Mouse (Mus musculus) intestine, embryonic 15.5 days (tissue): ENCODE data around the gene Rnf11. TPM values are rescaled to one million over a fixed set of nuclear protein-coding genes. Genes with fewer than 3 reads are reported as not detected.

Experiments
- ATAC-seq: fragments of 200-750 bp; cut with Nextera tagmentation; 2 replicates; pipeline ENCODE4 v1.8.0; 2017; ENCODE audit warnings: moderate TSS enrichment, moderate library complexity
- H3K27ac ChIP-seq: fragments of 300-500 bp; sonication (generic); 2 replicates; pipeline ENCODE4 v1.5.1; 2015; ENCODE audit warnings: mild to moderate bottlenecking, inconsistent platforms
- H3K27me3 ChIP-seq: fragments of 300-500 bp; sonication (generic); replicated peaks from 2 replicates; pipeline ENCODE4 v1.6.1; 2015; ENCODE audit warnings: inconsistent platforms
- H3K36me3 ChIP-seq: fragments of 300-500 bp; sonication (generic); 2 replicates; pipeline ENCODE4 v1.6.1; 2015; ENCODE audit warnings: inconsistent platforms
- H3K4me1 ChIP-seq: fragments of 300-500 bp; sonication (generic); replicated peaks from 2 replicates; pipeline ENCODE4 v1.6.1; 2015; ENCODE audit warnings: inconsistent platforms
- H3K4me2 ChIP-seq: fragments of 300-500 bp; sonication (generic); replicated peaks from 2 replicates; pipeline ENCODE4 v1.6.1; 2015; ENCODE audit warnings: mild to moderate bottlenecking, inconsistent platforms
- H3K4me3 ChIP-seq: fragments of 300-500 bp; sonication (generic); replicated peaks from 2 replicates; pipeline ENCODE4 v1.5.1; 2015; ENCODE audit warnings: inconsistent platforms
- H3K9ac ChIP-seq: fragments of 300-500 bp; sonication (generic); 2 replicates; pipeline ENCODE4 v1.6.1; 2015; ENCODE audit warnings: inconsistent platforms
- H3K9me3 ChIP-seq: fragments of 300-500 bp; sonication (generic); 2 replicates; pipeline ENCODE4 v1.6.1; 2016; ENCODE audit warnings: inconsistent platforms
- WGBS: fragments of 180-500 bp; shearing (Covaris S2); methylation state at CpG from one replicate; pipeline ENCODE4 v1.1.7; 2015; 5-methylcytosine and 5-hydroxymethylcytosine counted together
- polyA plus RNA-seq: library from polyadenylated mRNA; unstranded; fragments of >200 nt; fragmentation: Nextera tagmentation; extraction: Ambion mirVana; gene quantifications from 2 replicates; pipeline ENCODE4 v1.2.1, GENCODE M21; 2015

Rnf11 gene
- 30.5 and 32.0 TPM in 2 replicates for polyA plus RNA-seq

DNA sequence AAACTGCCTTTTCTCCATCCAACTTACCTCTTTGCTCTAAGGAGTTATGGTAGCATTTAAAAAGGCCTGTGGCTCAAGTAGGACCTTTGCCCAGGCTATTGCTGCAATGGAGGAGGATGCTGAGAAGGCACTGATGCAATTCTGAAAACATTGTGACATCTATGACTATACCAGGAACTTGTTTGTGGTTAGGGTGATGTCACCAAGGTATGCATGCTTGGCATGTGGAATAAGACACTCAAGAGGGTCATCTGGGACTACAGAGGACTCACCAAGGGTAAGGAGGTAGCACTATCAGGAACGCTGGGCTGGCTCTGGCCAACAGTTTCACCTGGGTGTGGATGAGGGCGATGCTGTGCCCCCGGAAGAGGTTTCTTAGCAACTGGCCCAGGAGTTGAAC, at the start of gene Rnf11:
Gene Rnf11, minus strand, starts transcription at position 108 of the 400 bp plus-strand sequence.
- H3K4me2 ChIP-seq: no peak within 1 kb of the TSS
- no peaks in the 10 kb centered on the region for H3K36me3 ChIP-seq
- no peak within 1 kb of the TSS for H3K9ac ChIP-seq
- H3K4me1 ChIP-seq: no peaks in the 10 kb centered on the region
- no peak within 1 kb of the TSS for H3K4me3 ChIP-seq
- no peaks in the 10 kb centered on the region for H3K27me3 ChIP-seq
- H3K9me3 ChIP-seq: no peaks in the 10 kb centered on the region
- WGBS: 83% methylated on average over 3 of the region's 3 CpGs
- no peak within 1 kb of the TSS for H3K27ac ChIP-seq
- ATAC-seq: no peak

DNA sequence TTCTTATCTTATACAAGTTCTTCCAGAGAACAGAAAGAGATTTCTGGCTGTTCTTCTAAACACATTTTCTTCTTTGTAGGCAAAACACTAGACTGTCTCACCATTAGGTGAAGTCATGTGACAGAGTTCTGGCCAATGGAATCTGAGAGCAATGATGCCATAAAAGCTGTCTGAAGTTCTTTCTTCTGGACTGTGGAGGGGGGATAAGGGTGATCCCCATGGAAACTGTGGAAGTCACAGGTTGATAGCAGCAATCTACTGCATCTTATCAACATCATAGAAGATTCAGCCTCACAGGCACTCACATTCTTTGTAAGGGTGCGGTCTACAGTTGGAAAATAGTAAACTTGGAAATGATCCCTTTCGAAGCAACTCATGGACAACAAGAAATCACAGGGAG, 46.6 kb upstream of the Rnf11 start, which contains the start of gene 4930522H14Rik:
Gene 4930522H14Rik, minus strand, starts transcription at position 187 of the 400 bp plus-strand sequence.
- Histone ChIP-seq H3K4me3 (no peak within 1 kb of the TSS), H3K27ac (no peak within 1 kb of the TSS), H3K9ac (no peak within 1 kb of the TSS), H3K9me3 (no peaks in the 10 kb centered on the region), H3K36me3 (no peaks in the 10 kb centered on the region), H3K4me2 (no peak within 1 kb of the TSS), H3K27me3 (no peaks in the 10 kb centered on the region), H3K4me1 (no peaks in the 10 kb centered on the region)
- no peak for ATAC-seq
- 88% methylated on average over 2 of the region's 2 CpGs for WGBS

DNA sequence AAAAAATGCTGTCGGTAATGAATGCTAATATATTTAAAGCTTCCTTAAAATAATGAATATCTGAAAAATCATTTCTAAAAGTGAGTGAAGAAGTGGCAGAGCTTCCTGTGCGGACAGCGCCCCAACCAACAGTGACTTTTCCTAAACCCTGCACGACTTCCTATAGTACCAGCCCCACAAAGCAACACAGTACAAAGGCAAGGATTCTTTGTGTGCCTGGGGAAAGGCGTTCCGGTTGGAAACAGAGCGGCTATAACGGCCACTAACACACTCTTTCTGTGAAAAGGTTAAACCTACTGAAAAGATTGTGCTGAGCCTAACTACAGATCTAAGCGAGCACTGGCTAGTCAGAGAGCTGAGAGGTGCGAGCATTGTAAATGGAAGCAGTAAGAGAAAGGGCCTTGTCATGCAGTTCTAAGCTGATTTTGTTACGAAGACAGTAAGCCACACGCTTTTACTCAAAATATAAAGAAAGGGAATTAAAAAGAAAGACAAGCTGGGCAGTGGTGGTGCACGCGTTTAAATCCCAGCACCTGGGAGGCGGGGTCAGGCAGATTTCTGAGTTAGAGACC, 45.8 kb upstream of the Rnf11 start:
- Histone ChIP-seq H3K4me1 (no peaks in the 10 kb centered on the region), H3K9ac (no peak overlapping the region), H3K36me3 (no peaks in the 10 kb centered on the region), H3K4me2 (no peak overlapping the region), H3K4me3 (no peak overlapping the region), H3K27ac (no peak overlapping the region), H3K9me3 (no peaks in the 10 kb centered on the region), H3K27me3 (no peaks in the 10 kb centered on the region)
- ATAC-seq: no peak
- WGBS: 79% methylated on average over 15 of the region's 15 CpGs

GRCm38 (mm10) chr4:109504885-109505284, 20.4 kb upstream of the Rnf11 start:
- no peak for ATAC-seq
- H3K9ac ChIP-seq: no peak overlapping the region
- H3K4me1 ChIP-seq: no peaks in the 10 kb centered on the region
- H3K9me3 ChIP-seq: no peaks in the 10 kb centered on the region
- no peak overlapping the region for H3K27ac ChIP-seq
- no peaks in the 10 kb centered on the region for H3K36me3 ChIP-seq
- H3K4me3 ChIP-seq: no peak overlapping the region
- no peak overlapping the region for H3K4me2 ChIP-seq
- H3K27me3 ChIP-seq: no peaks in the 10 kb centered on the region
- WGBS: 8% methylated on average over 5 of the region's 5 CpGs

GRCm38 (mm10) chr4:109498476-109498875, 13.9 kb upstream of the Rnf11 start:
- H3K4me1 ChIP-seq: no peaks in the 10 kb centered on the region
- no peak for ATAC-seq
- no peaks in the 10 kb centered on the region for H3K36me3 ChIP-seq
- no peak overlapping the region for H3K4me3 ChIP-seq
- WGBS: 64% methylated on average over 11 of the region's 11 CpGs
- no peak overlapping the region for H3K9ac ChIP-seq
- no peak overlapping the region for H3K27ac ChIP-seq
- H3K4me2 ChIP-seq: no peak overlapping the region
- H3K27me3 ChIP-seq: no peaks in the 10 kb centered on the region
- H3K9me3 ChIP-seq: no peaks in the 10 kb centered on the region

GRCm38 (mm10) chr4:109493581-109493980, 9.1 kb upstream of the Rnf11 start:
- H3K9me3 ChIP-seq: no peaks in the 10 kb centered on the region
- H3K36me3 ChIP-seq: no peaks in the 10 kb centered on the region
- no peak overlapping the region for H3K9ac ChIP-seq
- H3K27ac ChIP-seq: no peak overlapping the region
- H3K4me3 ChIP-seq: no peak overlapping the region
- no peak for ATAC-seq
- no peaks in the 10 kb centered on the region for H3K4me1 ChIP-seq
- no peaks in the 10 kb centered on the region for H3K27me3 ChIP-seq
- H3K4me2 ChIP-seq: no peak overlapping the region

GRCm38 (mm10) chr4:109488812-109489211, 4.3 kb upstream of the Rnf11 start:
- Histone ChIP-seq H3K27ac (no peak overlapping the region), H3K36me3 (no peaks in the 10 kb centered on the region), H3K4me1 (no peaks in the 10 kb centered on the region), H3K4me3 (no peak overlapping the region), H3K27me3 (no peaks in the 10 kb centered on the region), H3K4me2 (no peak overlapping the region), H3K9ac (no peak overlapping the region), H3K9me3 (no peaks in the 10 kb centered on the region)
- ATAC-seq: no peak
- WGBS: 42% methylated on average over 1 of the region's 1 CpGs

DNA sequence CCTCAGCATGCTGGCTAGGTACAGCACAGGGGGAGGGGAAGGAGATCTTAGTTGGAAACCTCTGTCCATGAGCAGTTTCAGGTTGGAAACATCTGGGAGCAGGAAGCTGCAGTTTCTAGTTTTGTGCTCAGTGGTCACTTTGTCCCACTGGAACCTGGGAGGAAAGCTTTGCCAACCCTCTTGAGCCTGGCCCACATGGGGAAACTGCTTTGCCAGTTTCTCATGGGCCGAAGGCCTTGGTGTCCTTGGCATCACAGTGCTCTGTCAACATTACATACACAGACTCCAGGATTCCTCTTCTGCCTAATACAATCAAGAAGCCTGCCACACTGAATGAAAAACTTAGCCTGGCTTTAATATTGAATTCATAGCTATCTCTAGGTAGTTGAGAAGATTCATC, 1.8 kb downstream of the Rnf11 start:
- Histone ChIP-seq H3K27me3 (no peaks in the 10 kb centered on the region), H3K36me3 (no peaks in the 10 kb centered on the region), H3K4me3 (no peak overlapping the region), H3K9me3 (no peaks in the 10 kb centered on the region), H3K4me2 (no peak overlapping the region), H3K27ac (no peak overlapping the region), H3K9ac (no peak overlapping the region), H3K4me1 (no peaks in the 10 kb centered on the region)
- WGBS: 86% methylated on average over 1 of the region's 1 CpGs
- no peak for ATAC-seq

DNA sequence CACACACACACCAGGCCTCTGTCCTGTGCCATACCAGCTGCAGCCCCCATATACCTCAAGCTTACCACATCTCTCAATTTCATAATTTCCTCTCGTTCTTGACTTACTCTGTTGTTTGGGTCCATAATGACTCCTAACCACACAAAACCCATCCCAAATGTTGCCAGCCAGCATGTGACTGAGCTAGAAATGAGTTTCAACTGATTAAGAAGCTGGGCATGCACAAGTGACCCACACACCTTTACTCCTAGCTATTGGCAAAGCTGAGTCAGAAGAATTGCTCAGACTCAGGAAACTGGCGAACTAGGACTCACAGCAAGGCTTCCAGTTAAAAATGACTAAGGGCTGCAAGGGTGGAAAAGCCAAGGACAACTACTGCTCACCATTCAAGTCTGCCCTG, 3.1 kb downstream of the Rnf11 start:
- Histone ChIP-seq H3K4me1 (no peaks in the 10 kb centered on the region), H3K27me3 (no peaks in the 10 kb centered on the region), H3K4me2 (no peak overlapping the region), H3K36me3 (no peaks in the 10 kb centered on the region), H3K27ac (no peak overlapping the region), H3K9ac (no peak overlapping the region), H3K9me3 (no peaks in the 10 kb centered on the region), H3K4me3 (no peak overlapping the region)
- ATAC-seq: no peak
- WGBS: 88% methylated on average over 2 of the region's 2 CpGs

- H3K9me3 ChIP-seq: no peaks in the 10 kb centered on the region
- no peak for ATAC-seq
- H3K4me3 ChIP-seq: no peak overlapping the region
- 86% methylated on average over 3 of the region's 3 CpGs for WGBS
- no peak overlapping the region for H3K27ac ChIP-seq
- peaks cover 3% of the 10 kb centered on the region; the same call in 1 of the 2 replicates for H3K4me1 ChIP-seq
- no peak overlapping the region for H3K9ac ChIP-seq
- H3K27me3 ChIP-seq: no peaks in the 10 kb centered on the region
- no peaks in the 10 kb centered on the region for H3K36me3 ChIP-seq
- no peak overlapping the region for H3K4me2 ChIP-seq
These were observed 7.1 kb downstream of the Rnf11 start for GRCm38 (mm10) chr4:109477454-109477853.

GRCm38 (mm10) chr4:109476554-109477014, 7.9 kb downstream of the Rnf11 start:
- Histone ChIP-seq H3K4me1 (peaks cover 3% of the 10 kb centered on the region; the same call in 1 of the 2 replicates), H3K27ac (peak overlapping the region; percentile 93), H3K4me3 (peak overlapping the region; percentile 90), H3K36me3 (no peaks in the 10 kb centered on the region), H3K9ac (peak overlapping the region; percentile 96), H3K4me2 (peak overlapping the region; percentile 71), H3K27me3 (no peaks in the 10 kb centered on the region), H3K9me3 (no peaks in the 10 kb centered on the region)
- peak; percentile 99 for ATAC-seq
- WGBS: under 1% methylated on average over 38 of the region's 39 CpGs

DNA sequence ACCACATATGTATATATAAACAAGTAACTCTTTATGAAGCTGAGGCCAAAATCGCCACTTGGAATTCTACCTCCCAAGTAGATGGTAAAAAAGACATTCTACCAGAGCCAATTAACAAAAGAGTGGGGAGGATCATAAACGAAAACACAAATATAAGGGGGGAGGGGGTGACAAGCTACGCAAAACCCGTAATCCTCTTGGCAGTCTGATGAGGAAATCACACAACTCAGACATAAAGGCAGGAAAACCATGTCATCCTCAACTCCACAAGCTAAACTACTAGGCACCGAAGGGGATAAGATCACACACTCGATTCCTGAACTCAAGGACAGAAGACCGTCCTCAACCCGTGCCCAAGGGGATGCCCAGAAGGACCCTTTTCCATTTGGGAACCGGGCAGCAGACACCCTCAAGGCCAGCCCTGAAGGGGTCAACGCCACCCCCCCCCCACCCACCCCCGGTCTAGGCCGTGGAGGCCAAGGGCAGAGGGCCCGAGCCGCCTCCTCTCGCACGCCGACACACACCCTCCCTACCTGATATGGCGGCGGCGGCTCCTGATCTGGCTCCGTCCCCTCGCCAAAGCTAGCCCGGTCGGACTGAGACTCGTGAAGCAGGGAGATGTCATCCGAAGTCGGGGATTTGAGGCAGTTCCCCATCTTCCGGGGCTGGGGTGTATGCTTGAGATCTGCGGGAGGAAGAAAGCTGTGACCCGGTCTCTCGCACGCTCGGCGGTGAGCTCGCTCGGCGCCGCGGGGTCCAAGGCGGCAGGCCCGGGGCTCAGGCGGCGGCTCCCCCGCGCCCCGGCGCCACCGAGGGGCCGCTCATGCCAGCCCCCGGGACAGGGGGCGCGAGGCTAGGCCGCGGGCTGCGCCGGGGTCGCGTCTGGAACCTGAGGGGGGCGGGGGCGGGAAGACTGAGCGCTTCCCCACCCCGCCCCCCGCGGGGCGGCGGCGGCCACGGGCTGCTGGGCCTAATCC, 8.7 kb downstream of the Rnf11 start:
- ATAC-seq: peak; percentile 81
- WGBS: under 1% methylated on average over 56 of the region's 68 CpGs

More for the DNA sequence above, 8.7 kb downstream of the Rnf11 start:
- peak overlapping the region; percentile 71 for H3K4me2 ChIP-seq
- H3K9me3 ChIP-seq: no peaks in the 10 kb centered on the region
- H3K4me1 ChIP-seq: peaks cover 3% of the 10 kb centered on the region; the same call in 1 of the 2 replicates
- peak overlapping the region; percentile 96 for H3K9ac ChIP-seq
- peak overlapping the region; percentile 93 for H3K27ac ChIP-seq
- peak overlapping the region; percentile 90 for H3K4me3 ChIP-seq
- H3K27me3 ChIP-seq: no peaks in the 10 kb centered on the region
- H3K36me3 ChIP-seq: no peaks in the 10 kb centered on the region
